Mouse (Mus musculus): ENCODE measurements around the gene Ndufs1. TPM values are rescaled to one million over a fixed set of nuclear protein-coding genes. Genes with fewer than 3 reads are reported as not detected.
A peak's percentile ranks its signal among the peaks of the same experiment; 100 is the strongest.

The Ndufs1 gene
- polyA plus RNA-seq, 1 experiment from 2014 or later = 63.0 TPM

DNA sequence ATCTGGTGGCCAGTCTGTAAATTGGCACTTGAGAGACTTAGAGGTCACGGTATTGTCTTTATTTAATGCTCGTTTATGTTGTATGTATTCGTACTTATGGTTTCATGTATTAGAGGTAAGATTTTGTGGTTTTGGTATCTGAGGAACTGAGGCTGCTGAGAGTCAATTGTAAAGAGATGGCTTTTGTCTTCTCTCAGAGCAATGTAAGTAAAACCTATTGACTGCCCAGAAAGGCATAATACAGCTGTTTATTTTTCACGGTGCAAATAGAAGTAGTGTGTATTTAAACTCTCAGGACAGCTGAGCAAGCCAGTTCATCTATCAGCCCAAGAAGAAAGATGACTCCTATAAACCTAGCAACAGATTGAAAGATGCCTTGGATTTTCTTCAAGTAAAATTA, 61.5 kb downstream of the Ndufs1 start:
- ATAC-seq = no peak
- WGBS = 3% methylated on average over 4 of the region's 4 CpGs
- H3K4me2 ChIP-seq (replicated peaks; ENCODE audit: low read depth, low read length) = peak overlapping the region; percentile 87

DNA sequence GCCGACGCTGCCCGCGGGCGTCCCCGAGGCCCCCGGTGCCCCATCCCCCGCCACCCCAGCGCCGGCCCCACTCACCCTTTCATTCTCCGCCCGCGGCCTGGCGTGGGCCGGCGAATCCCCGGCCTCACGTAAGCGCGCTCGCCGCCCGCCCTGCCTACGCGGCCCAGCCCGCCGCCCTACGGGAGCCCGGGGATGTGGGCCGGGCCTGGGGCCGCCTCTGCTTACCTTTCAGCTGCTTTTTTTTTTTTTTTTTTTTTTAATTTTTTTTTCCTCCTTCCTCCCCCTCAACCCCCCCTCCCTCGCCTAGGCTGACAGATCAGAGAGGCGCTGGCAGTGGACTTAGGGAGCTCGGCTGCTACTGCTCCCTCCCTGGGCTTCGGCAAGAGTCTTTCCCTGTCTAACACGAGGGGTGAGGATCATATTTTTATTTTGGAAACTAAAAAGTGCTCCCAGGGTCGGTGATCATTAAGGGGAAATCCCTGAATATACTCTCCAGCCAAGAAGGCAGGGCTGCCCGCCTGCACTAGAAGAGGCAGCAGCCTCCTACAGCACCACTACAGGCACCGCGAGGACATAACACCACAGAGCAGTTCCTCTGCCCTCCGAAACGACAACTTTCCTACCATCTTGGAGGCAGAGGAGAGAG, 62.4 kb downstream of the Ndufs1 start, which contains the start of gene Ino80d:
TSS of gene Ino80d (minus strand) at position 532 of the 646 bp plus-strand sequence.
- Histone ChIP-seq H3K4me2 (replicated peaks; ENCODE audit: low read depth, low read length) (peak within 1 kb of the TSS; percentile 87), H3K36me3 (ENCODE audit: insufficient read depth, low read length) (0 out of 2 replicates have a peak, but pooled peaks cover 10% of the 10 kb centered on the region), H3K4me1 (ENCODE audit: insufficient read depth, low read depth, low read length) (no peaks in the 10 kb centered on the region; the same call in 1 of the 2 replicates), H3K9ac (replicated peaks; ENCODE audit: low read depth) (peak within 1 kb of the TSS; percentile 100), H3K4me3 (ENCODE audit: low read depth, low read length) (peak within 1 kb of the TSS; percentile 92), H3K27me3 (replicated peaks; ENCODE audit: insufficient read depth, low read length) (no peaks in the 10 kb centered on the region), H3K27ac (ENCODE audit: low read length) (peak within 1 kb of the TSS; percentile 100), H3K9me3 (ENCODE audit: low read length) (no peaks in the 10 kb centered on the region)
- DNase-seq (ENCODE audit: low spot score) (peak; percentile 96), ATAC-seq (peak; percentile 90)
- TF ChIP-seq EP300 (IDR thresholded peaks at IDR 0.05) = no peak
- TF ChIP-seq CTCF (IDR thresholded peaks at IDR 0.05) = peak; percentile 77
- WGBS = 1% methylated on average over 30 of the region's 42 CpGs

More for the DNA sequence above, 61.5 kb downstream of the Ndufs1 start:
- peak overlapping the region; percentile 100 for H3K27ac ChIP-seq (ENCODE audit: low read length)
- H3K9me3 ChIP-seq (ENCODE audit: low read length) = no peaks in the 10 kb centered on the region
- H3K27me3 ChIP-seq (replicated peaks; ENCODE audit: insufficient read depth, low read length) = no peaks in the 10 kb centered on the region
- peak; percentile 11 for DNase-seq (ENCODE audit: low spot score)
- TF ChIP-seq CTCF (IDR thresholded peaks at IDR 0.05) (no peak), EP300 (IDR thresholded peaks at IDR 0.05) (no peak; the same call in 1 of the 2 replicates)
- peak overlapping the region; percentile 92 for H3K4me3 ChIP-seq (ENCODE audit: low read depth, low read length)
- H3K36me3 ChIP-seq (ENCODE audit: insufficient read depth, low read length) = 0 out of 2 replicates have a peak, but pooled peaks cover 10% of the 10 kb centered on the region
- no peak overlapping the region for H3K9ac ChIP-seq (replicated peaks; ENCODE audit: low read depth)
- no peaks in the 10 kb centered on the region; the same call in 1 of the 2 replicates for H3K4me1 ChIP-seq (ENCODE audit: insufficient read depth, low read depth, low read length)

DNA sequence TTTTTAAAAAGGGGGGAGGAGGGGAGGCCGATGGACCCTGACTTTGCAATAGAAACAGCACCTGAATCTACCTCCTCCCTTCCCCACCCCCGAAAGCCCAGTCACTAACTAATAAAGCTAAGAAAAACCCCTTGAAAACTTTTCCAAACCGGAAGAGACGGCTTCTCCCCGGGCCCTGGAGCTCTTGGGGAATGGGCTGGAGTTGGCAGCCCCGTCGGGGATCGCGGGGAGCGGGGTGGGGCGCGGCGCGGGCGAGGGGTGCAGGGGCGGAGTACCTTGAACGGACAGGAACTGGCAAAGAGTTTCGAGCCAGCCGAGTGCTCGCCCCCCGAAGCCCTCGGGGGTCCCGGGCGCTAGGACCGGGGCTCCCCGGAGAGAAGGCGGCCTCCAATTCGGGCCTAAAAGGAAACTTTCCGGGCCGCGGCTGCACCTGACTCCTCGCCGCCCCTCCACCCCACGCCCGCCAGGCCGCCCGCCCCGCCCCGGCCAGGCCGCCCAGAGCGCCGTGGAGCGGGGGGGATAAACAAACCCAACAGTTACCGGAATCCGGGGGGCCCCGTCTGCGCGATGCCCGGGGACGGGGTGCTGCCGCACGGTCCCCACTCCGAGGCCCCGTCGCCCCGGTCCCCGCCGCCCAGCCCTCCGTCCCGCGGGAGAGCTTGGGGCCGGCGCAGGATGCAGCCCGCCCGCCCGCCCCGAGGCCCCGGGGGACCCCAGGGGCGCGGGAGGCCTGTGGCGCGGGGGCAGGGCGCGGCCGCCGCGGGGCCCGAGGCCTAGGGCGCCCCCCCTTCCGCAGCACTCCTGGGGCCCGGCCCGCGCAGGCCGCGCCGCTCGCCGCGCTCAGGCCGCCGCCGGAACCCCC, 63.1 kb downstream of the Ndufs1 start:
- WGBS = 0% methylated on average over 19 of the region's 92 CpGs
- no peak for TF ChIP-seq EP300 (IDR thresholded peaks at IDR 0.05)
- no peak for TF ChIP-seq CTCF (IDR thresholded peaks at IDR 0.05)
- H3K4me3 ChIP-seq (ENCODE audit: low read depth, low read length) = peak overlapping the region; percentile 92
- H3K27me3 ChIP-seq (replicated peaks; ENCODE audit: insufficient read depth, low read length) = no peaks in the 10 kb centered on the region
- H3K27ac ChIP-seq (ENCODE audit: low read length) = peak overlapping the region; percentile 100
- DNase-seq (ENCODE audit: low spot score) (peak; percentile 64), ATAC-seq (peak; percentile 66)
- no peaks in the 10 kb centered on the region for H3K9me3 ChIP-seq (ENCODE audit: low read length)
- peak overlapping the region; percentile 87 for H3K4me2 ChIP-seq (replicated peaks; ENCODE audit: low read depth, low read length)
- H3K9ac ChIP-seq (replicated peaks; ENCODE audit: low read depth) = peak overlapping the region; percentile 100
- H3K36me3 ChIP-seq (ENCODE audit: insufficient read depth, low read length) = 0 out of 2 replicates have a peak, but pooled peaks cover 4% of the 10 kb centered on the region
- no peaks in the 10 kb centered on the region; the same call in 1 of the 2 replicates for H3K4me1 ChIP-seq (ENCODE audit: insufficient read depth, low read depth, low read length)

DNA sequence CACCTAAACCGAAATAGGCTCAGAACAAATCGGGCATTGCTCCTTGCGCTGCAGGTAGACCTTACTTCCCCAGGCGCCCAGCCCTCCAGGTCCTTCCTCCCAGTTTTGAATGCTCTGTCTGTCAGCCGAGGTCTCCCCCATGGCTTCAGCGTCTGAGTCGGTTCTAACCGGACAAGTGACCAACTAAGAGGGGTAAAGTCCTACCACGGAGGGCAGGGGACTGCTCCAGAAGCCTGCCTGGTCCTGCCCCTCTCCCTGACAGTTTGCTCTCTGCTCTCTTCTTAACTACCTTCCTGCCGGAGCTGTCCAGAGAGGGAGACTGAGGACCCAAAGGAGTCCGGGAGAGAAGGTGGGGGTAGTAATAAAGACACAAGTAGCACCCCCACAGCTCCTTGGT, 63.8 kb downstream of the Ndufs1 start:
- H3K27ac ChIP-seq (ENCODE audit: low read length) = peak overlapping the region; percentile 100
- H3K9ac ChIP-seq (replicated peaks; ENCODE audit: low read depth) = peak overlapping the region; percentile 100
- no peaks in the 10 kb centered on the region for H3K9me3 ChIP-seq (ENCODE audit: low read length)
- H3K4me2 ChIP-seq (replicated peaks; ENCODE audit: low read depth, low read length) = peak overlapping the region; percentile 87
- peak overlapping the region; percentile 92 for H3K4me3 ChIP-seq (ENCODE audit: low read depth, low read length)
- WGBS = under 1% methylated on average over 11 of the region's 11 CpGs
- H3K27me3 ChIP-seq (replicated peaks; ENCODE audit: insufficient read depth, low read length) = no peaks in the 10 kb centered on the region
- ATAC-seq (no peak), DNase-seq (ENCODE audit: low spot score) (peak; percentile 63)
- no peak for TF ChIP-seq CTCF (IDR thresholded peaks at IDR 0.05)
- no peak for TF ChIP-seq EP300 (IDR thresholded peaks at IDR 0.05)
- H3K4me1 ChIP-seq (ENCODE audit: insufficient read depth, low read depth, low read length) = peaks cover 4% of the 10 kb centered on the region; the same call in 1 of the 2 replicates
- no peaks in the 10 kb centered on the region for H3K36me3 ChIP-seq (ENCODE audit: insufficient read depth, low read length)

DNA sequence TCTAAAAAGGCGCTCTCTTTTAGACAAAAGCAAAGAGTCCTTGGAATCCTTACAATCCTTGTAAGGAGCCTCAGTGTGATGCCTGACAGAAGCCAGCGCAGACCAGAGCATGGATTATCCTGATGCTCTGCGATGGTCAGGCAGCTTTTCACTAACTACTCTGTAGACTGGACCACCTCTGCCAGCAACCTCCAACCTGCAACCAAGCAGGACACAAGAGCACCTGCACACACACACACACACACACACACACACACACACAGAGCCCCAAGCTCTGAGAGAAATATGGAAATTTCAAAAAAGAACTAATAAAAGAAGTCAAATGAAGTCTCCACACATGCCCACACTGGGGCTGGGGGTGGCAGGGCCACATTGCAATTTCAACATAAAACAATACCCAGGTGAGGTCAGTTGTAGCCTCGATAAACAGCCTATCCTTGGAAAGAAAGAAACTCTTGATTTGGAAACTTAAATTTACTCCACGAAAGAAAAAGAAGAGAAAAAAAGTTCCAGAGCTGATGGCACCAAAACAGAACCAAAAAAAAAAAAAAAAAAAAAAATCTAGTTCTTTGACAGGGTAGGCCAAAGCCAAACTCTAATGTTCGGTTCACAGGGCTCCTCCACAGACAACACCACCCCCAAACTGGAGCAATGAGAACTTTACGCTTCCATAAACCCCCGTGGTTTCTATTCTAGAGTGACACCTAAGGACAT, 64.3 kb downstream of the Ndufs1 start:
- Histone ChIP-seq H3K9ac (replicated peaks; ENCODE audit: low read depth) (peak overlapping the region; percentile 100), H3K4me1 (ENCODE audit: insufficient read depth, low read depth, low read length) (peaks cover 7% of the 10 kb centered on the region; the same call in 1 of the 2 replicates), H3K36me3 (ENCODE audit: insufficient read depth, low read length) (no peaks in the 10 kb centered on the region), H3K27ac (ENCODE audit: low read length) (peak overlapping the region; percentile 100), H3K9me3 (ENCODE audit: low read length) (no peaks in the 10 kb centered on the region), H3K27me3 (replicated peaks; ENCODE audit: insufficient read depth, low read length) (no peaks in the 10 kb centered on the region), H3K4me3 (ENCODE audit: low read depth, low read length) (peak overlapping the region; percentile 92), H3K4me2 (replicated peaks; ENCODE audit: low read depth, low read length) (peak overlapping the region; percentile 87)
- no peak for ATAC-seq
- 43% methylated on average over 8 of the region's 8 CpGs for WGBS
- TF ChIP-seq CTCF (IDR thresholded peaks at IDR 0.05) = no peak
- TF ChIP-seq EP300 (IDR thresholded peaks at IDR 0.05) = no peak
- DNase-seq (ENCODE audit: low spot score) = peak; percentile 13

Data from lung, postnatal 0 days (tissue).